Mouse (Mus musculus) heart, embryonic 14.5 days (tissue): Measurements from ENCODE around the gene Nans. TPM values are rescaled to one million over a fixed set of nuclear protein-coding genes. Genes with fewer than 3 reads are reported as not detected.

Source experiments
- ATAC-seq: fragments of 200-750 bp; cut with Nextera tagmentation; 2 replicates; pipeline ENCODE4 v1.8.0; 2017; ENCODE audit warnings: low read depth, moderate TSS enrichment; ENCODE audit not compliant: insufficient number of reproducible peaks, insufficient read depth, low FRiP score
- H3K27ac ChIP-seq, 2 experiments: fragments of 200-500 bp in 1 of 2; fragments of 300-500 bp in 1 of 2; sonication (generic) in 1 of 2; replicated peaks in 1 of 2; 2 replicates each; pipeline ENCODE4 v1.5.1; 2012 to 2014; ENCODE audit warnings: low read depth in 2 of 2, low read length in 2 of 2, control low read depth in 1 of 2, mild to moderate bottlenecking in 1 of 2, mixed read lengths in 1 of 2; ENCODE audit not compliant: control insufficient read depth in 1 of 2, insufficient read depth in 1 of 2
- H3K27me3 ChIP-seq: fragments of 300-500 bp; sonication (generic); 2 replicates; pipeline ENCODE4 v1.6.1; 2014; ENCODE audit warnings: mild to moderate bottlenecking, low read length, control low read depth; ENCODE audit not compliant: control insufficient read depth, insufficient read depth
- H3K36me3 ChIP-seq: fragments of 300-500 bp; sonication (generic); 2 replicates; pipeline ENCODE4 v1.6.1; 2014; ENCODE audit warnings: mild to moderate bottlenecking, control low read depth, low read length, mixed read lengths; ENCODE audit not compliant: control insufficient read depth, insufficient read depth
- H3K4me1 ChIP-seq, 2 experiments: fragments of 200-500 bp in 1 of 2; fragments of 300-500 bp in 1 of 2; sonication (generic) in 1 of 2; 2 replicates each; pipeline ENCODE4 v1.6.1; 2012 to 2014; ENCODE audit warnings: low read length in 2 of 2, control low read depth in 1 of 2, mixed read lengths in 1 of 2; ENCODE audit not compliant: control insufficient read depth in 2 of 2, insufficient read depth in 2 of 2
- H3K4me2 ChIP-seq: fragments of 300-500 bp; sonication (generic); 2 replicates; pipeline ENCODE4 v1.6.1; 2014; ENCODE audit warnings: mild to moderate bottlenecking, low read length
- H3K4me3 ChIP-seq, 2 experiments: fragments of 200-500 bp in 1 of 2; fragments of 300-500 bp in 1 of 2; sonication (generic) in 1 of 2; 2 replicates each; pipeline ENCODE4 v1.5.1; 2012 to 2014; ENCODE audit warnings: low read length in 2 of 2, mild to moderate bottlenecking in 2 of 2, control low read depth in 1 of 2, low read depth in 1 of 2, moderate library complexity in 1 of 2; ENCODE audit not compliant: control insufficient read depth in 1 of 2, insufficient read depth in 1 of 2
- H3K9ac ChIP-seq: fragments of 300-500 bp; sonication (generic); 2 replicates; pipeline ENCODE4 v1.6.1; 2014; ENCODE audit warnings: mild to moderate bottlenecking, low read length
- H3K9me3 ChIP-seq: fragments of 300-500 bp; sonication (generic); 2 replicates; pipeline ENCODE4 v1.6.1; 2016; ENCODE audit warnings: low read length, control low read depth; ENCODE audit not compliant: control insufficient read depth
- WGBS: fragments of 180-500 bp; shearing (Covaris S2); extraction: QIAGEN DNeasy Blood & Tissue Kit; methylation state at CpG from one replicate; pipeline ENCODE4 v1.1.7; 2014; 5-methylcytosine and 5-hydroxymethylcytosine counted together
- polyA plus RNA-seq: library from polyadenylated mRNA; unstranded; fragments of >200 nt; fragmentation: Nextera tagmentation; extraction: Ambion mirVana; gene quantifications from 2 replicates; pipeline ENCODE4 v1.2.1, GENCODE M21; 2014

Gene Nans
- polyA plus RNA-seq, 1 experiment from 2014 or later = 48.6 TPM

GRCm38 (mm10) chr4:46493071-46493470 is 4.0 kb downstream of the Nans start:
- Histone ChIP-seq H3K4me1 (peaks cover 4 to 8% of the 10 kb centered on the region in 2 experiments), H3K9ac (no peak overlapping the region), H3K27me3 (no peaks in the 10 kb centered on the region), H3K4me2 (no peak overlapping the region), H3K9me3 (no peaks in the 10 kb centered on the region), H3K36me3 (peaks cover 45% of the 10 kb centered on the region), H3K27ac (no peak overlapping the region), H3K4me3 (no peak overlapping the region)
- 93% methylated on average over 6 of the region's 6 CpGs for WGBS
- ATAC-seq = no peak

GRCm38 (mm10) chr4:46495543-46495942 is 6.5 kb downstream of the Nans start:
- Histone ChIP-seq H3K9ac (peak overlapping the region; percentile 12; the same call in 1 of the 2 replicates), H3K27ac (no peak overlapping the region), H3K4me2 (no peak overlapping the region), H3K4me3 (no peak overlapping the region), H3K9me3 (no peaks in the 10 kb centered on the region), H3K4me1 (peaks cover 0 to under 1% of the 10 kb centered on the region in 2 experiments; a peak in 1 of 4 replicates), H3K27me3 (no peaks in the 10 kb centered on the region), H3K36me3 (peaks cover 65% of the 10 kb centered on the region)
- no peak for ATAC-seq
- 88% methylated on average over 12 of the region's 12 CpGs for WGBS

- H3K4me1 ChIP-seq = no peaks in the 10 kb centered on the region
- no peaks in the 10 kb centered on the region for H3K9me3 ChIP-seq
- H3K9ac ChIP-seq = no peak overlapping the region
- H3K4me3 ChIP-seq = no peak overlapping the region
- no peak overlapping the region for H3K4me2 ChIP-seq
- H3K36me3 ChIP-seq = peaks cover 84% of the 10 kb centered on the region
- no peak for ATAC-seq
- no peak overlapping the region for H3K27ac ChIP-seq
- no peaks in the 10 kb centered on the region for H3K27me3 ChIP-seq
- 47% methylated on average over 4 of the region's 4 CpGs for WGBS
Measured at GRCm38 (mm10) chr4:46497286-46497892, 8.3 kb downstream of the Nans start.

- Histone ChIP-seq H3K27me3 (no peaks in the 10 kb centered on the region), H3K9me3 (no peaks in the 10 kb centered on the region)
Measured at GRCm38 (mm10) chr4:46498511-46498910, 9.5 kb downstream of the Nans start.

GRCm38 (mm10) chr4:46498976-46499375 is 9.9 kb downstream of the Nans start:
- no peaks in the 10 kb centered on the region for H3K9me3 ChIP-seq
- WGBS = 12% methylated on average over 4 of the region's 4 CpGs
- no peak overlapping the region for H3K4me3 ChIP-seq
- no peaks in the 10 kb centered on the region for H3K27me3 ChIP-seq
- H3K4me2 ChIP-seq = no peak overlapping the region
- H3K9ac ChIP-seq = no peak overlapping the region
- no peaks in the 10 kb centered on the region for H3K4me1 ChIP-seq
- no peak overlapping the region for H3K27ac ChIP-seq
- no peak for ATAC-seq
- peaks cover 85% of the 10 kb centered on the region for H3K36me3 ChIP-seq

More at GRCm38 (mm10) chr4:46498511-46498910, 9.5 kb downstream of the Nans start:
- ATAC-seq = no peak
- no peak overlapping the region for H3K9ac ChIP-seq
- H3K4me2 ChIP-seq = no peak overlapping the region
- 83% methylated on average over 3 of the region's 3 CpGs for WGBS
- no peak overlapping the region for H3K4me3 ChIP-seq
- no peaks in the 10 kb centered on the region for H3K4me1 ChIP-seq
- H3K27ac ChIP-seq = no peak overlapping the region
- peaks cover 85% of the 10 kb centered on the region for H3K36me3 ChIP-seq

GRCm38 (mm10) chr4:46502606-46503502 is 13.8 kb downstream of the Nans start:
- Histone ChIP-seq H3K4me2 (no peak overlapping the region), H3K9me3 (no peaks in the 10 kb centered on the region), H3K4me3 (no peak overlapping the region), H3K36me3 (peaks cover 64% of the 10 kb centered on the region), H3K9ac (no peak overlapping the region), H3K27ac (no peak overlapping the region), H3K4me1 (peaks cover 2 to 5% of the 10 kb centered on the region in 2 experiments; a peak in 2 of 4 replicates), H3K27me3 (peaks cover 13% of the 10 kb centered on the region)
- 77% methylated on average over 16 of the region's 16 CpGs for WGBS
- ATAC-seq = no peak

- H3K36me3 ChIP-seq = peaks cover 58% of the 10 kb centered on the region
- WGBS = 66% methylated on average over 3 of the region's 3 CpGs
- no peak for ATAC-seq
Measured at GRCm38 (mm10) chr4:46503881-46504280, 14.8 kb downstream of the Nans start.

More at GRCm38 (mm10) chr4:46503881-46504280, 14.8 kb downstream of the Nans start:
- H3K4me3 ChIP-seq = no peak overlapping the region
- no peak overlapping the region for H3K4me2 ChIP-seq
- peaks cover 2 to 6% of the 10 kb centered on the region in 2 experiments; a peak in 3 of 4 replicates for H3K4me1 ChIP-seq
- H3K27me3 ChIP-seq = peaks cover 13% of the 10 kb centered on the region
- H3K27ac ChIP-seq = no peak overlapping the region
- no peak overlapping the region for H3K9ac ChIP-seq
- H3K9me3 ChIP-seq = no peaks in the 10 kb centered on the region
